Mouse (Mus musculus) liver, embryonic 11.5 days (tissue): Measurements from ENCODE around the gene Gm12166. TPM values are rescaled to one million over a fixed set of nuclear protein-coding genes. Genes with fewer than 3 reads are reported as not detected.

Source experiments
- ATAC-seq: fragments of 200-750 bp; cut with Nextera tagmentation; replicated peaks from 2 replicates; pipeline ENCODE4 v1.8.0; 2017; ENCODE audit warnings: moderate number of reproducible peaks, mild to moderate bottlenecking, moderate TSS enrichment, moderate library complexity; ENCODE audit not compliant: low FRiP score
- DNase-seq: peaks from one replicate; pipeline ENCODE4 v3.0.0-alpha.2; 2017; ENCODE audit warnings: low spot score
- H3K27ac ChIP-seq: fragments of 300-500 bp; sonication (generic); 2 replicates; pipeline ENCODE4 v1.5.1; 2014; ENCODE audit warnings: mild to moderate bottlenecking, low read depth, low read length, control low read depth
- H3K27me3 ChIP-seq: fragments of 300-500 bp; sonication (generic); replicated peaks from 2 replicates; pipeline ENCODE4 v1.6.1; 2014; ENCODE audit warnings: low read length, mixed read lengths; ENCODE audit not compliant: control insufficient read depth, insufficient read depth
- H3K36me3 ChIP-seq: fragments of 300-500 bp; sonication (generic); 2 replicates; pipeline ENCODE4 v1.6.1; 2014; ENCODE audit warnings: mild to moderate bottlenecking, low read length, moderate library complexity, mixed read lengths; ENCODE audit not compliant: control insufficient read depth, insufficient read depth
- H3K4me1 ChIP-seq: fragments of 300-500 bp; sonication (generic); replicated peaks from 2 replicates; pipeline ENCODE4 v1.6.1; 2014; ENCODE audit warnings: low read length, mixed read lengths; ENCODE audit not compliant: control insufficient read depth, insufficient read depth
- H3K4me2 ChIP-seq: fragments of 300-500 bp; sonication (generic); 2 replicates; pipeline ENCODE4 v1.6.1; 2014; ENCODE audit warnings: mild to moderate bottlenecking, control low read depth, moderate library complexity
- H3K4me3 ChIP-seq: fragments of 300-500 bp; sonication (generic); 2 replicates; pipeline ENCODE4 v1.5.1; 2014; ENCODE audit warnings: low read depth, low read length, control low read depth
- H3K9ac ChIP-seq: fragments of 300-500 bp; sonication (generic); 2 replicates; pipeline ENCODE4 v1.6.1; 2014; ENCODE audit warnings: low read depth, low read length, control low read depth
- H3K9me3 ChIP-seq: fragments of 300-500 bp; sonication (generic); 2 replicates; pipeline ENCODE4 v1.6.1; 2016; ENCODE audit warnings: low read length, inconsistent platforms, mixed read lengths; ENCODE audit not compliant: control insufficient read depth
- whole genome bisulfite sequencing: fragments of 180-500 bp; shearing (Covaris S2); extraction: QIAGEN DNeasy Blood & Tissue Kit; methylation state at CpG from one replicate; pipeline ENCODE4 v1.1.7; 2014; 5-methylcytosine and 5-hydroxymethylcytosine counted together
- polyA plus RNA-seq: library from polyadenylated mRNA; unstranded; fragments of >200 nt; fragmentation: Nextera tagmentation; extraction: Ambion mirVana; gene quantifications from 2 replicates; pipeline ENCODE4 v1.2.1, GENCODE M21; 2014

The Gm12166 gene
- polyA plus RNA-seq, 1 experiment from 2014 or later: 5.5 TPM

- DNase-seq (no peak), ATAC-seq (no peak)
- H3K36me3 ChIP-seq: no peaks in the 10 kb centered on the region
- peaks cover 22% of the 10 kb centered on the region for H3K4me1 ChIP-seq
- H3K9ac ChIP-seq: no peak overlapping the region
- H3K4me3 ChIP-seq: no peak overlapping the region
- 47% methylated on average over 6 of the region's 6 CpGs for WGBS
- no peak overlapping the region for H3K27ac ChIP-seq
- no peak overlapping the region for H3K4me2 ChIP-seq
- peaks cover 10% of the 10 kb centered on the region for H3K27me3 ChIP-seq
- H3K9me3 ChIP-seq: no peaks in the 10 kb centered on the region
Observed at GRCm38 (mm10) chr11:46061776-46062445, 9.8 kb upstream of the Gm12166 start.

- WGBS: 55% methylated on average over 5 of the region's 5 CpGs
- ATAC-seq: no peak
- H3K4me2 ChIP-seq: no peak overlapping the region
Observed at GRCm38 (mm10) chr11:46060651-46061020, 8.5 kb upstream of the Gm12166 start.

GRCm38 (mm10) chr11:46059887-46060650 lies 7.9 kb upstream of the Gm12166 start:
- peaks cover 18% of the 10 kb centered on the region for H3K4me1 ChIP-seq
- H3K4me3 ChIP-seq: no peak overlapping the region
- H3K36me3 ChIP-seq: no peaks in the 10 kb centered on the region
- DNase-seq: no peak
- no peak for ATAC-seq
- 56% methylated on average over 8 of the region's 8 CpGs for WGBS
- no peak overlapping the region for H3K9ac ChIP-seq
- no peak overlapping the region for H3K27ac ChIP-seq
- peaks cover 26% of the 10 kb centered on the region for H3K27me3 ChIP-seq
- H3K9me3 ChIP-seq: no peaks in the 10 kb centered on the region
- H3K4me2 ChIP-seq: no peak overlapping the region

More at GRCm38 (mm10) chr11:46060651-46061020, 8.5 kb upstream of the Gm12166 start:
- H3K9ac ChIP-seq: no peak overlapping the region
- H3K4me3 ChIP-seq: no peak overlapping the region
- no peak overlapping the region for H3K27ac ChIP-seq
- no peaks in the 10 kb centered on the region for H3K36me3 ChIP-seq
- peaks cover 22% of the 10 kb centered on the region for H3K27me3 ChIP-seq
- H3K4me1 ChIP-seq: peaks cover 18% of the 10 kb centered on the region
- DNase-seq: no peak
- H3K9me3 ChIP-seq: no peaks in the 10 kb centered on the region

- DNase-seq (no peak), ATAC-seq (no peak)
- H3K27ac ChIP-seq: no peak overlapping the region
- peaks cover 17% of the 10 kb centered on the region for H3K4me1 ChIP-seq
- no peak overlapping the region for H3K4me2 ChIP-seq
- no peaks in the 10 kb centered on the region for H3K36me3 ChIP-seq
- H3K9me3 ChIP-seq: no peaks in the 10 kb centered on the region
- no peak overlapping the region for H3K4me3 ChIP-seq
- WGBS: 86% methylated on average over 4 of the region's 4 CpGs
- H3K9ac ChIP-seq: no peak overlapping the region
- H3K27me3 ChIP-seq: peaks cover 37% of the 10 kb centered on the region
Observed at GRCm38 (mm10) chr11:46058916-46059315, 6.8 kb upstream of the Gm12166 start.

- DNase-seq (no peak), ATAC-seq (no peak)
- Histone ChIP-seq H3K4me2 (peak overlapping the region; percentile 70), H3K4me3 (peak overlapping the region; percentile 14; the same call in 1 of the 2 replicates), H3K9me3 (no peaks in the 10 kb centered on the region), H3K27ac (no peak overlapping the region), H3K36me3 (no peaks in the 10 kb centered on the region), H3K27me3 (peaks cover 38% of the 10 kb centered on the region), H3K4me1 (peaks cover 17% of the 10 kb centered on the region), H3K9ac (no peak overlapping the region)
- WGBS: 45% methylated on average over 9 of the region's 9 CpGs
Observed at GRCm38 (mm10) chr11:46058011-46058410, 5.9 kb upstream of the Gm12166 start.

GRCm38 (mm10) chr11:46056770-46057411 lies 4.8 kb upstream of the Gm12166 start:
- 4% methylated on average over 25 of the region's 25 CpGs for WGBS
- Histone ChIP-seq H3K9me3 (no peaks in the 10 kb centered on the region), H3K36me3 (no peaks in the 10 kb centered on the region), H3K9ac (peak overlapping the region; percentile 57), H3K4me3 (peak overlapping the region; percentile 56), H3K27ac (no peak overlapping the region), H3K4me1 (peaks cover 17% of the 10 kb centered on the region), H3K4me2 (peak overlapping the region; percentile 70), H3K27me3 (peaks cover 38% of the 10 kb centered on the region)
- peak; percentile 39 for DNase-seq
- no peak for ATAC-seq

- WGBS: under 1% methylated on average over 51 of the region's 51 CpGs
- peaks cover 17% of the 10 kb centered on the region for H3K4me1 ChIP-seq
- H3K4me2 ChIP-seq: peak within 1 kb of the TSS; percentile 70
- H3K27me3 ChIP-seq: peaks cover 38% of the 10 kb centered on the region
- 0 out of 2 replicates have a peak within 1 kb of the TSS, but pooled peaks have one; percentile 41 for H3K27ac ChIP-seq
- peak within 1 kb of the TSS; percentile 56 for H3K4me3 ChIP-seq
- DNase-seq (peak; percentile 77), ATAC-seq (peak; percentile 51)
- no peaks in the 10 kb centered on the region for H3K36me3 ChIP-seq
- peak within 1 kb of the TSS; percentile 57 for H3K9ac ChIP-seq
- H3K9me3 ChIP-seq: no peaks in the 10 kb centered on the region
Observed at GRCm38 (mm10) chr11:46055896-46056769, 4.0 kb upstream of the Gm12166 start, which contains the start of gene Adam19. Gene Adam19 (plus strand): TSS chr11:46055992.
